Mouse (Mus musculus): ENCODE measurements around the gene Myh7. TPM values are rescaled to one million over a fixed set of nuclear protein-coding genes. Genes with fewer than 3 reads are reported as not detected.

Gene Myh7
- total and polyA plus RNA-seq, 3 experiments = 0.08 TPM; not detected in 2

DNA sequence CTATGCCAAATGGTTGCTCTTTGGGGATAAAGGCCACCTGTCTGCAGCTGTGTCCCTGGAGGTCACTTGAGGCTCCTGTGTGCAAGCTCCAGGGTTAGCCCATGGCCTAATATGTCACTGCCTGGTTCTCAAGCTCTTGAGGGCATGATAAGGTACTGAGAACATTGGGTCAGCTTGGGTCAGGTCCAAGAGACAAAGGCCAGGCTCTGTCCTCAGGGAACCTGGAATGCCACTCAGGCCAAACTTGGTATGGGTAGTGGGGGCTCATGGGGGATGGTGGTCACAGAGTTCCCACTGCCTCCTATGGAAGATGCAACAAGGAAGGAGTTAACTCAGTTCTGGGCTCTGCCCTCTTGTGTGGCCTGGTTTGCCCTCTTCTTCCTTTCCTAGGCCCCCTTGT, 26.1 kb downstream of the Myh7 start:
- Histone ChIP-seq H3K4me3 (replicated peaks in 1 of 3; ENCODE audit: low read depth in 2 of 3, low read length in 2 of 3, poor library complexity in 1 of 3) (no peak overlapping the region), H3K79me2 (replicated peaks; ENCODE audit: control insufficient read depth, extremely low read depth, insufficient read depth, poor library complexity, severe bottlenecking) (no peaks in the 10 kb centered on the region), H3K4me2 (ENCODE audit: insufficient read depth, low read depth, poor library complexity, severe bottlenecking) (no peak overlapping the region), H3K9me3 (replicated peaks; ENCODE audit: low read length) (peaks cover 2% of the 10 kb centered on the region), H3K9ac (ENCODE audit: insufficient read depth, low read depth) (no peak overlapping the region), H3K27ac (ENCODE audit: insufficient read depth, low read depth) (no peak overlapping the region), H3K27me3 (replicated peaks) (peaks cover 74% of the 10 kb centered on the region), H3K36me3 (replicated peaks in 1 of 2; ENCODE audit: control insufficient read depth in 1 of 2, insufficient read depth in 1 of 2, low read length in 1 of 2) (no peaks in the 10 kb centered on the region), H3K4me1 (ENCODE audit: control insufficient read depth in 1 of 2, insufficient read depth in 2 of 2) (peaks cover 0 to 18% of the 10 kb centered on the region in 2 experiments; a peak in 2 of 4 replicates)
- dilution Hi-C loops (cut with MboI; ENCODE audit: extremely low pct_ligation_motif_present, extremely low pct_unique_long_range_greater_than_20kb, low sequenced_read_pairs) = no loop called here
- TF ChIP-seq SMC3 (IDR thresholded peaks at IDR 0.05; ENCODE audit: low read depth, low read length) = no peak
- TF ChIP-seq CHD2 (IDR thresholded peaks at IDR 0.05; ENCODE audit: low read length) = no peak
- no peak for TF ChIP-seq KAT2A (IDR thresholded peaks at IDR 0.05; ENCODE audit: insufficient replicate concordance, low read length)
- no peak for TF ChIP-seq RCOR1 (conservative IDR thresholded peaks at IDR 0.05; ENCODE audit: low read depth, low read length)
- no peak for TF ChIP-seq ETS1 (conservative IDR thresholded peaks at IDR 0.05; ENCODE audit: low read depth, low read length)
- no peak for TF ChIP-seq JUND (conservative IDR thresholded peaks at IDR 0.05; ENCODE audit: low read depth, low read length)
- no peak for TF ChIP-seq POLR2AphosphoS2 (IDR thresholded peaks at IDR 0.05; ENCODE audit: low read depth, low read length)
- TF ChIP-seq ZKSCAN1 (IDR thresholded peaks at IDR 0.05; ENCODE audit: borderline replicate concordance, low read depth, low read length) = no peak
- TF ChIP-seq POLR2A (IDR thresholded peaks at IDR 0.05; ENCODE audit: low read depth, low read length) = no peak
- TF ChIP-seq EP300 (IDR thresholded peaks at IDR 0.05; ENCODE audit: low read length) = no peak
- no peak for TF ChIP-seq CHD1 (IDR thresholded peaks at IDR 0.05; ENCODE audit: low read depth, low read length)
- TF ChIP-seq MAFK (IDR thresholded peaks at IDR 0.05; ENCODE audit: insufficient replicate concordance, low read length) = no peak
- TF ChIP-seq ZC3H11A (IDR thresholded peaks at IDR 0.05; ENCODE audit: low read depth, low read length) = no peak
- TF ChIP-seq BHLHE40 (IDR thresholded peaks at IDR 0.05; ENCODE audit: low read depth, low read length) = no peak
- TF ChIP-seq ZNF384 (IDR thresholded peaks at IDR 0.05; ENCODE audit: low read depth, low read length) = no peak
- no peak for TF ChIP-seq TBP (conservative IDR thresholded peaks at IDR 0.05; ENCODE audit: low read depth, low read length)
- in situ Hi-C loops (cut with MboI; ENCODE audit: low pct_ligation_motif_present, low pct_unique_long_range_greater_than_20kb, low sequenced_read_pairs) = no loop called here
- DNase-seq (ENCODE audit: extremely low read depth) = no peak

GRCm38 (mm10) chr14:54967874-54968273, 26.6 kb downstream of the Myh7 start:
- H3K36me3 ChIP-seq (replicated peaks in 1 of 2; ENCODE audit: control insufficient read depth in 1 of 2, insufficient read depth in 1 of 2, low read length in 1 of 2) = no peaks in the 10 kb centered on the region
- H3K4me2 ChIP-seq (ENCODE audit: insufficient read depth, low read depth, poor library complexity, severe bottlenecking) = no peak overlapping the region
- peaks cover 2% of the 10 kb centered on the region for H3K9me3 ChIP-seq (replicated peaks; ENCODE audit: low read length)
- in situ Hi-C loops (cut with MboI; ENCODE audit: low pct_ligation_motif_present, low pct_unique_long_range_greater_than_20kb, low sequenced_read_pairs) (no loop called here), dilution Hi-C loops (cut with MboI; ENCODE audit: extremely low pct_ligation_motif_present, extremely low pct_unique_long_range_greater_than_20kb, low sequenced_read_pairs) (no loop called here)
- no peak for DNase-seq (ENCODE audit: extremely low read depth)
- TF ChIP-seq TCF12 (IDR thresholded peaks at IDR 0.05; ENCODE audit: low read depth, low read length) (no peak), MAZ (IDR thresholded peaks at IDR 0.05; ENCODE audit: low read depth, low read length) (no peak), MEF2A (IDR thresholded peaks at IDR 0.05; ENCODE audit: borderline replicate concordance, low read depth, low read length) (no peak), MAX (IDR thresholded peaks at IDR 0.05; ENCODE audit: low read length) (no peak), SMC3 (IDR thresholded peaks at IDR 0.05; ENCODE audit: low read depth, low read length) (no peak), USF1 (IDR thresholded peaks at IDR 0.05; ENCODE audit: low read depth, low read length) (no peak), PAX5 (IDR thresholded peaks at IDR 0.05; ENCODE audit: low read length) (no peak), HCFC1 (IDR thresholded peaks at IDR 0.05; ENCODE audit: low read depth, low read length) (no peak), CHD1 (IDR thresholded peaks at IDR 0.05; ENCODE audit: low read depth, low read length) (no peak)
- H3K79me2 ChIP-seq (replicated peaks; ENCODE audit: control insufficient read depth, extremely low read depth, insufficient read depth, poor library complexity, severe bottlenecking) = no peaks in the 10 kb centered on the region
- H3K9ac ChIP-seq (ENCODE audit: insufficient read depth, low read depth) = no peak overlapping the region
- no peak overlapping the region for H3K4me3 ChIP-seq (replicated peaks in 1 of 3; ENCODE audit: low read depth in 2 of 3, low read length in 2 of 3, poor library complexity in 1 of 3)
- H3K27me3 ChIP-seq (replicated peaks) = peaks cover 77% of the 10 kb centered on the region
- peaks cover 0 to 15% of the 10 kb centered on the region in 2 experiments; a peak in 2 of 4 replicates for H3K4me1 ChIP-seq (ENCODE audit: control insufficient read depth in 1 of 2, insufficient read depth in 2 of 2)
- H3K27ac ChIP-seq (ENCODE audit: insufficient read depth, low read depth) = no peak overlapping the region

Measured in CH12.LX (cell line).